8 mouse cellular contexts compared by ENCODE assay signal in the genomic region with DNA sequence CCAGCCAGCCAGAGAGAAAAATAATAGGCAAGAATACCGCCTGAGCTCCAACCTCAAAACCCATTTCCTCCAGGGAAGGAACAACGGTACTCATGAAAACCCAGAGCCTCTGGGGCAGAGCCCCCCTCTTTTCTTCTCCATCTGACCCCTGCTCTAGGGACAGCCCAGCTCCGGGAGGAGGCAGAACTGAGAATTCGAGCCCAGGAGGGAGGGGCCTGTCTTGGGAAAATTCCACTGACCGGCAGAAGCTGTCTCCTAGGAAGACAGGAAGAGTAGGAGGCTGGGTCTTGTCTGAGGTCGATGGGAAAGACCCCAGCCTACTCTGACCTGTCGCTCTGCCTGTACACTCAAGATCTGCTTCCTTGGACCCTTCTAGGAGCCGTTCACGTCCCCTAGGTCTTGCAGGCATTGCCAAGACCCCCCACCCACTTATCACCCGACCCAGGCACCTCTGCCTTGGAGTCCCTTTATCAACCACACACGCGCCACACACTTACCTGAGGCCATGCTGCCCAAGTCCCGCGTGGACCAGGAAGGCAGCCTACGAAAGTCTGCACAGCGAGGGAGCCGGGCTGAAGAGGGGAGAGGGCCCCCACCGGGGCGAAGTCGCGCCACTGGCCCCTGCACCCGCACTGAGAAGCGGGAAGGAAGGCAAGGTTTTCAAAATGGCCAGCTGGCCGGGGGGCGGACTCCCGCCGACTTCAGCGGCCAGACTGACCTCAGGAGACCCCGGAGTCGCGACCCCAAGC. TPM values are rescaled to one million over a fixed set of nuclear protein-coding genes. Genes with fewer than 3 reads are reported as not detected.
A peak's percentile ranks its signal among the peaks of the same experiment; 100 is the strongest.
DNase-seq lines count a peak whose midpoint lies in the region; ATAC-seq and TF ChIP-seq lines count a peak whose summit lies in the region.

No protein-coding gene starts in this region.

- H3K36me3 ChIP-seq in ES-Bruce4 (ENCODE audit: control insufficient read depth, insufficient read depth, low read length, poor library complexity, severe bottlenecking), result no peaks in the 10 kb centered on the region
- peaks cover 2% of the 10 kb centered on the region for H3K36me3 ChIP-seq in forebrain, embryonic 10.5 days (replicated peaks)
- H3K36me3 ChIP-seq in neural tube, embryonic 15.5 days, result peaks cover under 1% of the 10 kb centered on the region; the same call in 1 of the 2 replicates

- H3K4me1 ChIP-seq in ES-Bruce4 (ENCODE audit: control insufficient read depth, insufficient read depth, low read length), result peaks cover 7% of the 10 kb centered on the region
- H3K4me1 ChIP-seq in bone marrow, adult 2 months (ENCODE audit: control insufficient read depth, insufficient read depth, low read length), result peaks cover 10% of the 10 kb centered on the region
- peaks cover 87% of the 10 kb centered on the region for H3K4me1 ChIP-seq in forebrain, embryonic 10.5 days
- peaks cover 5% of the 10 kb centered on the region; the same call in 1 of the 2 replicates for H3K4me1 ChIP-seq in lung, adult 2 months (ENCODE audit: control insufficient read depth, insufficient read depth, low read length)
- H3K4me1 ChIP-seq in neural tube, embryonic 15.5 days, result peaks cover 53% of the 10 kb centered on the region

- TF ChIP-seq EP300 in ES-Bruce4 (IDR thresholded peaks at IDR 0.05; ENCODE audit: insufficient read depth, low read depth, low read length), result no peak

- under 1% methylated on average over 31 of the region's 31 CpGs for WGBS in bone marrow, adult 2 months
- WGBS in forebrain, embryonic 10.5 days, result under 1% methylated on average over 31 of the region's 31 CpGs
- under 1% methylated on average over 31 of the region's 31 CpGs for WGBS in lung, adult 2 months
- under 1% methylated on average over 31 of the region's 31 CpGs for WGBS in neural tube, embryonic 15.5 days

- no peaks in the 10 kb centered on the region for H3K9me3 ChIP-seq in ES-Bruce4 (replicated peaks; ENCODE audit: control insufficient read depth, insufficient read depth, low read length, poor library complexity, severe bottlenecking)
- H3K9me3 ChIP-seq in forebrain, embryonic 10.5 days, result no peaks in the 10 kb centered on the region
- no peaks in the 10 kb centered on the region for H3K9me3 ChIP-seq in neural tube, embryonic 15.5 days (replicated peaks)

- intact Hi-C loops in heart, postnatal 10 days (cut with DNase I), result loop anchor here (2.0 kb wide), 2 partner anchors 15 to 55 kb away; no protein-coding TSS in a partner anchor

- H3K27me3 ChIP-seq in ES-Bruce4 (ENCODE audit: control insufficient read depth, insufficient read depth, low read length, poor library complexity, severe bottlenecking), result no peaks in the 10 kb centered on the region
- H3K27me3 ChIP-seq in forebrain, embryonic 10.5 days (ENCODE audit: poor library complexity, severe bottlenecking), result no peaks in the 10 kb centered on the region
- no peaks in the 10 kb centered on the region for H3K27me3 ChIP-seq in neural tube, embryonic 15.5 days (replicated peaks)

- H3K4me2 ChIP-seq in neural tube, embryonic 15.5 days, result peak overlapping the region; percentile 100

- H3K9ac ChIP-seq in ES-Bruce4 (ENCODE audit: low read depth, poor library complexity, severe bottlenecking), result peak overlapping the region; percentile 79
- peak overlapping the region; percentile 70 for H3K9ac ChIP-seq in neural tube, embryonic 15.5 days (replicated peaks)

- TF ChIP-seq POLR2A in ES-Bruce4 (IDR thresholded peaks at IDR 0.05; ENCODE audit: insufficient read depth, low read length), result no peak
- no peak for TF ChIP-seq POLR2A in bone marrow, adult 2 months (IDR thresholded peaks at IDR 0.05; ENCODE audit: borderline replicate concordance, control insufficient read depth, low read depth, low read length)
- peak; percentile 33; the same call in 1 of the 2 replicates for TF ChIP-seq POLR2A in lung, adult 2 months (IDR thresholded peaks at IDR 0.05; ENCODE audit: borderline replicate concordance, extremely low read depth, low read depth, low read length)

- H3K4me3 ChIP-seq in ES-Bruce4 (ENCODE audit: low read depth, low read length), result peak overlapping the region; percentile 61
- H3K4me3 ChIP-seq in bone marrow, adult 2 months (replicated peaks; ENCODE audit: control insufficient read depth, low read depth, low read length), result peak overlapping the region; percentile 81
- H3K4me3 ChIP-seq in forebrain, embryonic 10.5 days, result peak overlapping the region; percentile 85
- H3K4me3 ChIP-seq in lung, adult 2 months (replicated peaks; ENCODE audit: extremely low read depth, low read depth, low read length), result peak overlapping the region; percentile 87
- H3K4me3 ChIP-seq in neural tube, embryonic 15.5 days (replicated peaks), result peak overlapping the region; percentile 56

- DNase-seq in forebrain, embryonic 10.5 days (ENCODE audit: extremely low spot score, low spot score), result peak; percentile 61
- peak; percentile 89 to 90 for DNase-seq in heart, postnatal 10 days
- DNase-seq in kidney, postnatal 25 days, result peak; percentile 88 to 93
- peak; percentile 74 for DNase-seq in lung, adult 2 months
- DNase-seq in urinary bladder, postnatal 4 days (ENCODE audit: low spot score in 2 of 2), result peak; percentile 79

- peak; percentile 56 for ATAC-seq in neural tube, embryonic 15.5 days (ENCODE audit: low FRiP score)

- 0 out of 2 replicates have a peak overlapping the region, but pooled peaks have one; percentile 11 for H3K27ac ChIP-seq in ES-Bruce4 (ENCODE audit: insufficient read depth, low read length)
- H3K27ac ChIP-seq in bone marrow, adult 2 months (ENCODE audit: control insufficient read depth, insufficient read depth, low read depth, low read length, poor library complexity), result peak overlapping the region; percentile 42
- peak overlapping the region; percentile 92 for H3K27ac ChIP-seq in forebrain, embryonic 10.5 days
- peak overlapping the region; percentile 83 for H3K27ac ChIP-seq in neural tube, embryonic 15.5 days (replicated peaks)

- no peak for TF ChIP-seq CTCF in ES-Bruce4 (IDR thresholded peaks at IDR 0.05; ENCODE audit: low read depth, low read length)
- TF ChIP-seq CTCF in bone marrow, adult 2 months (IDR thresholded peaks at IDR 0.05; ENCODE audit: control insufficient read depth, insufficient read depth, low read length), result no peak
- no peak for TF ChIP-seq CTCF in lung, adult 2 months (IDR thresholded peaks at IDR 0.05; ENCODE audit: insufficient read depth, low read length)

RNA-seq across cellular contexts. Expression of gene Ampd2, which starts 0.6 kb away (rescaled TPM):
- polyA plus RNA-seq in ES-Bruce4 (2011; ENCODE audit: insufficient read depth, insufficient read length, low read depth, missing spikeins), result 34.9 and 48.2 TPM in 2 replicates
- 15.3 and 47.2 TPM in 2 replicates for polyA plus RNA-seq in bone marrow, adult 2 months (2011; ENCODE audit: insufficient read depth, insufficient read length, low replicate concordance, missing spikeins)
- 69.3 and 71.4 TPM in 2 replicates for polyA plus RNA-seq in forebrain, embryonic 10.5 days (2016; fragmentation: Nextera tagmentation; extraction: Ambion mirVana)
- 10 to 100 TPM; 12.2 to 14.7 TPM for total RNA-seq in heart, postnatal 10 days (2021)
- polyA plus RNA-seq in lung, adult 2 months (2012; rRNA removed), result 77.5 and 84.7 TPM in 2 replicates
- 64.1 and 66.9 TPM in 2 replicates for polyA plus RNA-seq in neural tube, embryonic 15.5 days (2015; fragmentation: Nextera tagmentation; extraction: Ambion mirVana)

RNA-seq across cellular contexts. Expression of gene Gnat2, which starts 6.7 kb away (rescaled TPM):
- polyA plus RNA-seq in ES-Bruce4 (2011; ENCODE audit: insufficient read depth, insufficient read length, low read depth, missing spikeins), result 3.2 and 3.5 TPM in 2 replicates
- polyA plus RNA-seq in bone marrow, adult 2 months (2011; ENCODE audit: insufficient read depth, insufficient read length, low replicate concordance, missing spikeins), result 1.0 TPM in 1 of 2 replicates, not detected in the other
- polyA plus RNA-seq in forebrain, embryonic 10.5 days (2016; fragmentation: Nextera tagmentation; extraction: Ambion mirVana), result 0.96 and 1.4 TPM in 2 replicates
- under 1 TPM in 1 of 2 experiments, not detected in 1; 0.38 TPM for total RNA-seq in heart, postnatal 10 days (2021)
- polyA plus RNA-seq in lung, adult 2 months (2012; rRNA removed), result 0.24 TPM in 1 of 2 replicates, not detected in the other
- 0.13 and 0.43 TPM in 2 replicates for polyA plus RNA-seq in neural tube, embryonic 15.5 days (2015; fragmentation: Nextera tagmentation; extraction: Ambion mirVana)

RNA-seq across cellular contexts. Expression of gene Gstm4, which starts 41.2 kb away (rescaled TPM):
- 14.0 and 15.1 TPM in 2 replicates for polyA plus RNA-seq in ES-Bruce4 (2011; ENCODE audit: insufficient read depth, insufficient read length, low read depth, missing spikeins)
- polyA plus RNA-seq in bone marrow, adult 2 months (2011; ENCODE audit: insufficient read depth, insufficient read length, low replicate concordance, missing spikeins), result 4.8 and 8.3 TPM in 2 replicates
- polyA plus RNA-seq in forebrain, embryonic 10.5 days (2016; fragmentation: Nextera tagmentation; extraction: Ambion mirVana), result 14.2 and 15.0 TPM in 2 replicates
- 10 to 100 TPM; 11.1 to 13.3 TPM for total RNA-seq in heart, postnatal 10 days (2021)
- polyA plus RNA-seq in lung, adult 2 months (2012; rRNA removed), result 11.7 and 17.9 TPM in 2 replicates
- polyA plus RNA-seq in neural tube, embryonic 15.5 days (2015; fragmentation: Nextera tagmentation; extraction: Ambion mirVana), result 19.1 and 21.0 TPM in 2 replicates

Comparison
In these comparisons a context has a peak if more than half of its experiments do, and no peak if none do; other contexts are left out.
1. Peak in every context shown above with its lines: DNase-seq, ATAC-seq, H3K4me3 ChIP-seq and H3K27ac ChIP-seq.
2. H3K27ac ChIP-seq: peak in every context shown above with its lines; median percentile 92 in forebrain, embryonic 10.5 days; 83 in neural tube, embryonic 15.5 days; 42 in bone marrow, adult 2 months; 11 in ES-Bruce4.